ENCODE assay signal across 23 mouse cellular contexts in the genomic region with DNA sequence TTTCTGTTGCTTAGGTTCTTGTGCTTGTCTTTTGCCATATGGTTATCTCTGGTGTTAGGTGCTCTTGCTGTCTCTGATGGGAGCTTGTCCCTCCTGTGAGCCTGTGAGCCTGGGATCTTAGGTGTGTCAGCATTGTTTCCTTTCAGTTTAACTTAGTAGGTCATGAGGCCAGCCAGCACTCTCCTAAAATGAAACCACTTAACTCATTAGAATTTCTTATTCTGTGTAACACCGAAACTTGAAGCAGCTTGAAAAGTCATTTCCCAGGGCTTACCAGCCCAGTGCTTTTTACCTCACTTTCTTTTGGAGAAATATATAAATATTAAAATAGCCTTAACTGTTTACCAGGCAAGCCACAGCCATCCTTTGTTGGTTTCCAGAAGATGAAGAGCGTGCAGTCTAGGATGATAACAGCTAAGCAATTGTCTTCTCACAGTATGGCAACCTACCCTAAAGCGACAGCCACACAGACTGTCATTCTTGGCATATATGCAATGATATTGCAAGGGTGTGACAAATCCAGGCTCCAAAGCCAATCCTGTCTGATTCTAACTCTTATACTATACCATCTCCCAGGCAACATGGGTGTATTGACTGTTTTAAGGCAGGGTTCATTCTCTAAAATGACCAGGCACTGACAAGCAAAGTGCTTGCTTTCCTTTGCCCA.
DNase-seq lines count a peak whose midpoint lies in the region; ATAC-seq and TF ChIP-seq lines count a peak whose summit lies in the region.
"Had no signal": no experiment of that assay in that cellular context is flagged by ENCODE, and none has a peak within 500 bp of the region (broad histone marks: within the 10 kb centered on the region; RNA-seq: fewer than 3 reads in every experiment).

No protein-coding gene starts in this region.

- ATAC-seq in embryonic facial prominence, embryonic 12.5 days (ENCODE audit: insufficient number of reproducible peaks, insufficient read depth, low FRiP score, low TSS enrichment) = 0 out of 2 replicates have a peak, but pooled peaks have one; percentile 22
- peak; percentile 60; the same call in 1 of the 2 replicates for ATAC-seq in forebrain, embryonic 15.5 days (replicated peaks)
- ATAC-seq in forebrain, embryonic 11.5 days (replicated peaks; ENCODE audit: low FRiP score) = no peak
- peak; percentile 65 for ATAC-seq in inflammation-experienced regulatory T-cells, adult 6 months
- ATAC-seq: CD4-positive, CD25-positive, alpha-beta regulatory T cell, adult 4 months had no signal

- H3K79me2 ChIP-seq in CH12.LX (replicated peaks; ENCODE audit: control insufficient read depth, extremely low read depth, insufficient read depth, poor library complexity, severe bottlenecking) = no peaks in the 10 kb centered on the region

- H3K4me2 ChIP-seq in embryonic facial prominence, embryonic 12.5 days (replicated peaks) = no peak overlapping the region
- H3K4me2 ChIP-seq in forebrain, embryonic 15.5 days (replicated peaks) = no peak overlapping the region
- no peak overlapping the region for H3K4me2 ChIP-seq in forebrain, embryonic 11.5 days (ENCODE audit: low read depth, low read length, severe bottlenecking)
- no peak overlapping the region; the same call in 1 of the 2 replicates for H3K4me2 ChIP-seq in CH12.LX (ENCODE audit: insufficient read depth, low read depth, poor library complexity, severe bottlenecking)
- H3K4me2 ChIP-seq: embryonic facial prominence, embryonic 13.5 days; embryonic facial prominence, embryonic 15.5 days had no signal

- TF ChIP-seq RAD21 in CH12.LX (IDR thresholded peaks at IDR 0.05; ENCODE audit: low read depth, low read length) = no peak

- peaks cover 5% of the 10 kb centered on the region; the same call in 1 of the 2 replicates for H3K4me1 ChIP-seq in embryonic facial prominence, embryonic 12.5 days
- H3K4me1 ChIP-seq in embryonic facial prominence, embryonic 10.5 days = no peaks in the 10 kb centered on the region
- no peaks in the 10 kb centered on the region for H3K4me1 ChIP-seq in forebrain, embryonic 15.5 days
- no peaks in the 10 kb centered on the region for H3K4me1 ChIP-seq in forebrain, embryonic 11.5 days (replicated peaks; ENCODE audit: control insufficient read depth, insufficient read depth, low read length)
- peaks cover 2 to 8% of the 10 kb centered on the region in 2 experiments for H3K4me1 ChIP-seq in CH12.LX (ENCODE audit: control insufficient read depth in 1 of 2, insufficient read depth in 2 of 2)
- H3K4me1 ChIP-seq: embryonic facial prominence, embryonic 15.5 days; forebrain, embryonic 10.5 days had no signal

- no peaks in the 10 kb centered on the region for H3K9me3 ChIP-seq in embryonic facial prominence, embryonic 12.5 days
- H3K9me3 ChIP-seq in embryonic facial prominence, embryonic 10.5 days = no peaks in the 10 kb centered on the region
- no peaks in the 10 kb centered on the region for H3K9me3 ChIP-seq in forebrain, embryonic 15.5 days
- H3K9me3 ChIP-seq in forebrain, embryonic 11.5 days (ENCODE audit: control insufficient read depth, low read length) = no peaks in the 10 kb centered on the region
- H3K9me3 ChIP-seq in CH12.LX (replicated peaks; ENCODE audit: low read length) = no peaks in the 10 kb centered on the region
- H3K9me3 ChIP-seq: embryonic facial prominence, embryonic 13.5 days; embryonic facial prominence, embryonic 15.5 days; forebrain, embryonic 10.5 days had no signal

- peak; percentile 78 for TF ChIP-seq EP300 in CH12.LX (IDR thresholded peaks at IDR 0.05; ENCODE audit: low read length)

- no peaks in the 10 kb centered on the region for H3K36me3 ChIP-seq in embryonic facial prominence, embryonic 12.5 days
- no peaks in the 10 kb centered on the region for H3K36me3 ChIP-seq in embryonic facial prominence, embryonic 10.5 days (replicated peaks)
- H3K36me3 ChIP-seq in forebrain, embryonic 15.5 days = no peaks in the 10 kb centered on the region
- no peaks in the 10 kb centered on the region for H3K36me3 ChIP-seq in forebrain, embryonic 11.5 days (ENCODE audit: control insufficient read depth, insufficient read depth, low read length)
- H3K36me3 ChIP-seq in CH12.LX (replicated peaks in 1 of 2; ENCODE audit: control insufficient read depth in 1 of 2, insufficient read depth in 1 of 2, low read length in 1 of 2) = no peaks in the 10 kb centered on the region
- H3K36me3 ChIP-seq: embryonic facial prominence, embryonic 13.5 days; embryonic facial prominence, embryonic 15.5 days; forebrain, embryonic 10.5 days had no signal

- no peak for TF ChIP-seq CTCF in CH12.LX (conservative IDR thresholded peaks at IDR 0.05 in 1 of 2, IDR thresholded peaks at IDR 0.05 in 1 of 2; ENCODE audit: low read depth in 2 of 2, low read length in 2 of 2)

- dilution Hi-C loops in CH12.LX (cut with MboI; ENCODE audit: extremely low pct_ligation_motif_present, extremely low pct_unique_long_range_greater_than_20kb, low sequenced_read_pairs) = no loop called here

- in situ Hi-C loops in CH12.LX (cut with MboI; ENCODE audit: low pct_ligation_motif_present, low pct_unique_long_range_greater_than_20kb, low sequenced_read_pairs) = no loop called here

- no peak for DNase-seq in embryonic facial prominence, embryonic 10.5 days (ENCODE audit: low spot score)
- no peak for DNase-seq in forebrain, embryonic 11.5 days (ENCODE audit: low spot score)
- DNase-seq in CH12.LX (ENCODE audit: extremely low read depth) = peak; percentile 15
- DNase-seq in adrenal gland, postnatal 14 days = no peak
- DNase-seq: adrenal gland, adult 2 months; adrenal gland, postnatal 10 days; adrenal gland, postnatal 36 days; B cell, adult 2 months; cerebellum, adult 11 months; cerebellum, adult 18-20 months; cerebellum, adult 8-10 months; cerebellum, adult 9-11 months; cerebellum, postnatal 14 days; cerebellum, postnatal 36 days; embryo, embryonic 11 days had no signal

- no peak overlapping the region for H3K4me3 ChIP-seq in embryonic facial prominence, embryonic 12.5 days
- no peak overlapping the region for H3K4me3 ChIP-seq in embryonic facial prominence, embryonic 10.5 days
- H3K4me3 ChIP-seq in forebrain, embryonic 15.5 days = no peak overlapping the region
- H3K4me3 ChIP-seq in forebrain, embryonic 11.5 days (ENCODE audit: low read depth, low read length) = no peak overlapping the region
- H3K4me3 ChIP-seq in CH12.LX (replicated peaks in 1 of 3; ENCODE audit: low read depth in 2 of 3, low read length in 2 of 3, poor library complexity in 1 of 3) = no peak overlapping the region
- H3K4me3 ChIP-seq: embryonic facial prominence, embryonic 13.5 days; embryonic facial prominence, embryonic 15.5 days; erythroblast, embryonic 14.5 days; forebrain, embryonic 10.5 days had no signal

- no peak for TF ChIP-seq POLR2A in CH12.LX (IDR thresholded peaks at IDR 0.05; ENCODE audit: low read depth, low read length)

- no peaks in the 10 kb centered on the region for H3K27me3 ChIP-seq in embryonic facial prominence, embryonic 12.5 days
- H3K27me3 ChIP-seq in embryonic facial prominence, embryonic 10.5 days (replicated peaks; ENCODE audit: low read depth, poor library complexity, severe bottlenecking) = no peaks in the 10 kb centered on the region
- H3K27me3 ChIP-seq in forebrain, embryonic 15.5 days = no peaks in the 10 kb centered on the region
- no peaks in the 10 kb centered on the region for H3K27me3 ChIP-seq in forebrain, embryonic 11.5 days (ENCODE audit: control insufficient read depth, insufficient read depth, low read length)
- no peaks in the 10 kb centered on the region for H3K27me3 ChIP-seq in CH12.LX (replicated peaks)
- H3K27me3 ChIP-seq: embryonic facial prominence, embryonic 13.5 days; embryonic facial prominence, embryonic 15.5 days had no signal

- no peak overlapping the region for H3K9ac ChIP-seq in embryonic facial prominence, embryonic 12.5 days
- no peak overlapping the region for H3K9ac ChIP-seq in forebrain, embryonic 15.5 days (replicated peaks)
- H3K9ac ChIP-seq in forebrain, embryonic 11.5 days (ENCODE audit: low read length) = no peak overlapping the region
- H3K9ac ChIP-seq in CH12.LX (ENCODE audit: insufficient read depth, low read depth) = no peak overlapping the region
- H3K9ac ChIP-seq: embryonic facial prominence, embryonic 13.5 days; embryonic facial prominence, embryonic 15.5 days had no signal

- no peak overlapping the region for H3K27ac ChIP-seq in embryonic facial prominence, embryonic 12.5 days
- H3K27ac ChIP-seq in embryonic facial prominence, embryonic 10.5 days (replicated peaks) = no peak overlapping the region
- no peak overlapping the region for H3K27ac ChIP-seq in forebrain, embryonic 15.5 days (replicated peaks)
- no peak overlapping the region for H3K27ac ChIP-seq in forebrain, embryonic 11.5 days (ENCODE audit: low read depth, low read length)
- H3K27ac ChIP-seq in CH12.LX (ENCODE audit: insufficient read depth, low read depth) = no peak overlapping the region
- H3K27ac ChIP-seq: embryonic facial prominence, embryonic 13.5 days; embryonic facial prominence, embryonic 15.5 days; forebrain, embryonic 10.5 days had no signal

- WGBS in embryonic facial prominence, embryonic 12.5 days = 86% methylated on average over 3 of the region's 3 CpGs
- 90% methylated on average over 3 of the region's 3 CpGs for WGBS in embryonic facial prominence, embryonic 10.5 days
- 75% methylated on average over 3 of the region's 3 CpGs for WGBS in forebrain, embryonic 15.5 days
- 90% methylated on average over 3 of the region's 3 CpGs for WGBS in forebrain, embryonic 11.5 days

TF ChIP-seq in CH12.LX, 34 proteins besides CTCF, POLR2A, EP300 and RAD21 (continues in another document):
- TF ChIP-seq JUN (IDR thresholded peaks at IDR 0.05; ENCODE audit: insufficient read depth, low read depth, low read length) = no peak
- no peak for TF ChIP-seq ZC3H11A (IDR thresholded peaks at IDR 0.05; ENCODE audit: low read depth, low read length)
- no peak for TF ChIP-seq CHD1 (IDR thresholded peaks at IDR 0.05; ENCODE audit: low read depth, low read length)
- no peak for TF ChIP-seq TCF12 (IDR thresholded peaks at IDR 0.05; ENCODE audit: low read depth, low read length)
- no peak for TF ChIP-seq MAZ (IDR thresholded peaks at IDR 0.05; ENCODE audit: low read depth, low read length)
- TF ChIP-seq CHD2 (IDR thresholded peaks at IDR 0.05; ENCODE audit: low read length) = no peak
- TF ChIP-seq ZNF384 (IDR thresholded peaks at IDR 0.05; ENCODE audit: low read depth, low read length) = no peak
- no peak for TF ChIP-seq USF2 (conservative IDR thresholded peaks at IDR 0.05; ENCODE audit: low read depth, low read length)
- no peak for TF ChIP-seq GABPA (IDR thresholded peaks at IDR 0.05; ENCODE audit: insufficient replicate concordance, low read depth, low read length)
- no peak for TF ChIP-seq ELF1 (IDR thresholded peaks at IDR 0.05; ENCODE audit: low read depth, low read length)
- no peak for TF ChIP-seq NELFE (IDR thresholded peaks at IDR 0.05; ENCODE audit: low read depth, low read length)
- TF ChIP-seq POLR2AphosphoS2 (IDR thresholded peaks at IDR 0.05; ENCODE audit: low read depth, low read length) = no peak
- no peak for TF ChIP-seq RCOR1 (conservative IDR thresholded peaks at IDR 0.05; ENCODE audit: low read depth, low read length)
- no peak for TF ChIP-seq ZMIZ1 (IDR thresholded peaks at IDR 0.05; ENCODE audit: low read depth, low read length)
- no peak for TF ChIP-seq NRF1 (IDR thresholded peaks at IDR 0.05; ENCODE audit: low read depth, low read length)
